27 mouse cellular contexts compared by ENCODE assay signal in genomic region chr6:92093869-92094268, GRCm38 (mm10). TPM values are rescaled to one million over a fixed set of nuclear protein-coding genes. Genes with fewer than 3 reads are reported as not detected.
A peak's percentile ranks its signal among the peaks of the same experiment; 100 is the strongest.
DNase-seq lines count a peak whose midpoint lies in the region; ATAC-seq and TF ChIP-seq lines count a peak whose summit lies in the region.
"Had no signal": no experiment of that assay in that cellular context is flagged by ENCODE, and none has a peak within 500 bp of the region (broad histone marks: within the 10 kb centered on the region; RNA-seq: fewer than 3 reads in every experiment).

No protein-coding gene starts in this region.

- no peak overlapping the region for H3K4me3 ChIP-seq in hindbrain, embryonic 15.5 days
- no peak overlapping the region; the same call in 1 of the 2 replicates for H3K4me3 ChIP-seq in hindbrain, embryonic 10.5 days
- H3K4me3 ChIP-seq in lung, embryonic 15.5 days: no peak overlapping the region
- H3K4me3 ChIP-seq in liver, embryonic 14.5 days (ENCODE audit: insufficient read depth in 1 of 2, low read depth in 2 of 2, low read length in 2 of 2): no peak overlapping the region
- H3K4me3 ChIP-seq: embryonic facial prominence, embryonic 15.5 days; forebrain, embryonic 12.5 days had no signal

- no peak for TF ChIP-seq CTCF in liver, embryonic 14.5 days (IDR thresholded peaks at IDR 0.05; ENCODE audit: low read depth)

- no peak for DNase-seq in hindbrain, embryonic 10.5 days (ENCODE audit: low spot score)
- DNase-seq in lung, postnatal 36 days: no peak
- peak in 2 of 3 experiments; percentile 9 to 17 for DNase-seq in liver, embryonic 14.5 days (ENCODE audit: low read depth in 3 of 3, low spot score in 3 of 3)
- DNase-seq in adipocyte (ENCODE audit: low spot score): no peak
- DNase-seq in right cerebral cortex, postnatal 25 days: no peak
- DNase-seq: adrenal gland, postnatal 25 days; cerebellum, adult 18-20 months; cerebellum, postnatal 10 days; forebrain, postnatal 0 days; gastrocnemius, postnatal 10 days; heart, postnatal 10 days; kidney, adult 8-10 months; kidney, postnatal 4 days; layer of hippocampus, postnatal 36 days; left cerebral cortex, postnatal 4 days; lung, postnatal 10 days; thymus, adult 18-20 months; thymus, postnatal 25 days had no signal

- 89% methylated on average over 2 of the region's 2 CpGs for WGBS in hindbrain, embryonic 15.5 days
- WGBS in hindbrain, embryonic 10.5 days: 86% methylated on average over 2 of the region's 2 CpGs
- 89% methylated on average over 2 of the region's 2 CpGs for WGBS in lung, embryonic 15.5 days
- WGBS in liver, embryonic 14.5 days (ENCODE audit: insufficient replicate concordance): 14% methylated on average over 2 of the region's 2 CpGs

- no peaks in the 10 kb centered on the region for H3K27me3 ChIP-seq in hindbrain, embryonic 15.5 days
- no peaks in the 10 kb centered on the region for H3K27me3 ChIP-seq in hindbrain, embryonic 10.5 days (ENCODE audit: insufficient read depth, poor library complexity, severe bottlenecking)
- H3K27me3 ChIP-seq in lung, embryonic 15.5 days: no peaks in the 10 kb centered on the region
- H3K27me3 ChIP-seq in liver, embryonic 14.5 days (ENCODE audit: control insufficient read depth, insufficient read depth, low read length): no peaks in the 10 kb centered on the region
- H3K27me3 ChIP-seq: embryonic facial prominence, embryonic 15.5 days; forebrain, embryonic 12.5 days; heart, embryonic 13.5 days had no signal

- no peak overlapping the region for H3K9ac ChIP-seq in hindbrain, embryonic 15.5 days
- H3K9ac ChIP-seq in lung, embryonic 15.5 days: no peak overlapping the region
- H3K9ac ChIP-seq in liver, embryonic 14.5 days (replicated peaks): no peak overlapping the region
- H3K9ac ChIP-seq: embryonic facial prominence, embryonic 15.5 days; forebrain, embryonic 12.5 days; forebrain, postnatal 0 days; heart, embryonic 13.5 days had no signal

- no peak overlapping the region for H3K27ac ChIP-seq in hindbrain, embryonic 15.5 days (replicated peaks)
- no peak overlapping the region for H3K27ac ChIP-seq in hindbrain, embryonic 10.5 days
- H3K27ac ChIP-seq in lung, embryonic 15.5 days: no peak overlapping the region
- no peak overlapping the region for H3K27ac ChIP-seq in liver, embryonic 14.5 days
- H3K27ac ChIP-seq: embryonic facial prominence, embryonic 15.5 days; forebrain, embryonic 12.5 days; heart, embryonic 13.5 days; kidney, postnatal 0 days; midbrain, embryonic 10.5 days; stomach, postnatal 0 days had no signal

- H3K4me1 ChIP-seq in hindbrain, embryonic 15.5 days (replicated peaks): peaks cover 38% of the 10 kb centered on the region
- H3K4me1 ChIP-seq in hindbrain, embryonic 10.5 days (replicated peaks): peaks cover 38% of the 10 kb centered on the region
- H3K4me1 ChIP-seq in lung, embryonic 15.5 days: peaks cover 34% of the 10 kb centered on the region
- H3K4me1 ChIP-seq in liver, embryonic 14.5 days (replicated peaks; ENCODE audit: control insufficient read depth in 2 of 2, insufficient read depth in 2 of 2, low read length in 1 of 2): peaks cover 25 to 33% of the 10 kb centered on the region in 2 experiments

- peak overlapping the region; percentile 67 for H3K4me2 ChIP-seq in hindbrain, embryonic 15.5 days
- peak overlapping the region; percentile 75; the same call in 1 of the 2 replicates for H3K4me2 ChIP-seq in lung, embryonic 15.5 days
- peak overlapping the region; percentile 94; the same call in 1 of the 2 replicates for H3K4me2 ChIP-seq in liver, embryonic 14.5 days (ENCODE audit: low read depth)
- H3K4me2 ChIP-seq: embryonic facial prominence, embryonic 15.5 days had no signal

- no peak for ATAC-seq in hindbrain, embryonic 15.5 days (ENCODE audit: low FRiP score, low read depth)
- ATAC-seq in lung, embryonic 15.5 days (ENCODE audit: borderline replicate concordance, extremely low read depth, low FRiP score, low TSS enrichment): no peak
- no peak for ATAC-seq in liver, embryonic 14.5 days (ENCODE audit: insufficient read depth)
- ATAC-seq: forebrain, postnatal 0 days; intestine, embryonic 16.5 days had no signal

- TF ChIP-seq EP300 in liver, embryonic 14.5 days (IDR thresholded peaks at IDR 0.05; ENCODE audit: low read depth): peak; percentile 23; the same call in 1 of the 2 replicates

- no peaks in the 10 kb centered on the region for H3K36me3 ChIP-seq in hindbrain, embryonic 15.5 days
- no peaks in the 10 kb centered on the region for H3K36me3 ChIP-seq in hindbrain, embryonic 10.5 days
- no peaks in the 10 kb centered on the region for H3K36me3 ChIP-seq in lung, embryonic 15.5 days
- no peaks in the 10 kb centered on the region for H3K36me3 ChIP-seq in liver, embryonic 14.5 days (replicated peaks; ENCODE audit: control insufficient read depth, insufficient read depth, low read depth)
- H3K36me3 ChIP-seq: embryonic facial prominence, embryonic 15.5 days; forebrain, embryonic 12.5 days; heart, embryonic 13.5 days; midbrain, embryonic 10.5 days had no signal

- H3K9me3 ChIP-seq in hindbrain, embryonic 15.5 days: no peaks in the 10 kb centered on the region
- no peaks in the 10 kb centered on the region for H3K9me3 ChIP-seq in hindbrain, embryonic 10.5 days
- H3K9me3 ChIP-seq in lung, embryonic 15.5 days: no peaks in the 10 kb centered on the region
- no peaks in the 10 kb centered on the region for H3K9me3 ChIP-seq in liver, embryonic 14.5 days (ENCODE audit: control insufficient read depth, low read length)
- H3K9me3 ChIP-seq: embryonic facial prominence, embryonic 15.5 days; forebrain, embryonic 12.5 days; heart, embryonic 13.5 days; midbrain, embryonic 10.5 days had no signal

RNA-seq across cellular contexts. Expression of gene Nr2c2, which starts 2.7 kb away (rescaled TPM):
- polyA plus RNA-seq in hindbrain, embryonic 15.5 days (2015; fragmentation: Nextera tagmentation; extraction: Ambion mirVana): 36.5 and 39.4 TPM in 2 replicates
- 14.6 and 16.8 TPM in 2 replicates for polyA plus RNA-seq in hindbrain, embryonic 10.5 days (2016; fragmentation: Nextera tagmentation; extraction: Ambion mirVana)
- 23.1 and 26.2 TPM in 2 replicates for polyA plus RNA-seq in lung, embryonic 15.5 days (2015; fragmentation: Nextera tagmentation; extraction: Ambion mirVana)
- polyA plus RNA-seq in liver, embryonic 14.5 days (2012; rRNA removed): 5.0 and 5.9 TPM in 2 replicates
- 3.9 and 6.1 TPM in 2 replicates for polyA plus RNA-seq in liver, embryonic 14.5 days (2014; fragmentation: Nextera tagmentation; extraction: Ambion mirVana)

Comparison
In these comparisons a context has a peak if more than half of its experiments do, and no peak if none do; other contexts are left out.
1. DNase-seq: peak in liver, embryonic 14.5 days (2 of 3); none in hindbrain, embryonic 10.5 days (single experiment), lung, postnatal 36 days (single experiment), adipocyte (single experiment) and right cerebral cortex, postnatal 25 days (single experiment).
2. Peak in every context shown above with its lines, with median percentiles within 50 percentile points of each other: H3K4me2 ChIP-seq.